Mouse (Mus musculus) layer of hippocampus, postnatal 25 days (tissue): ENCODE data around the gene Smim11. TPM values are rescaled to one million over a fixed set of nuclear protein-coding genes. Genes with fewer than 3 reads are reported as not detected.

ENCODE experiments used
- DNase-seq, 2 experiments: peaks; one replicate each; pipeline ENCODE4 v3.0.0; 2022; ENCODE audit warnings: mixed read lengths in 2 of 2, low spot score in 1 of 2; ENCODE audit errors: extremely low spot score in 1 of 2
- total RNA-seq, 2 experiments: library from RNA; stranded (reverse); gene quantifications; 2 replicates each; pipeline ENCODE4 v1.2.3; 2021

Gene Smim11
- total RNA-seq, 2 experiments from 2014 or later = 19.3 to 21.4 TPM

- no peak for DNase-seq
These were observed 57.6 kb downstream of the Smim11 start for GRCm38 (mm10) chr16:92358734-92359133.

GRCm38 (mm10) chr16:92359229-92359628, 58.1 kb downstream of the Smim11 start, which contains the start of gene Kcne1:
Kcne1 (minus strand) TSS chr16:92359468.
- no peak for DNase-seq

- no peak for DNase-seq
These were observed 59.6 kb downstream of the Smim11 start for GRCm38 (mm10) chr16:92360711-92361110.

Other genes with a start within 250 kb of the Smim11 start
- 10 to 100 TPM; 43.2 to 54.9 TPM for gene Mrps6, start 243.0 kb upstream of the Smim11 start, total RNA-seq
- under 1 TPM; 0.25 to 0.33 TPM for gene Gm49711, start 243.0 kb upstream of the Smim11 start, total RNA-seq
- gene Slc5a3, start 243.0 kb upstream of the Smim11 start, total RNA-seq = 10 to 100 TPM; 23.9 to 32.1 TPM
- gene Kcne2, start 8.9 kb upstream of the Smim11 start, total RNA-seq = under 1 TPM; 0.38 to 0.42 TPM
- gene Fam243, start 20.2 kb downstream of the Smim11 start, total RNA-seq = not detected
- not detected for gene Kcne1, start 58.2 kb downstream of the Smim11 start, total RNA-seq
- 10 to 100 TPM; 40.2 to 44.9 TPM for gene Rcan1, start 169.6 kb downstream of the Smim11 start, total RNA-seq
- 1 to 10 TPM; 1.2 TPM for gene Clic6, start 184.4 kb downstream of the Smim11 start, total RNA-seq